Mouse (Mus musculus) right cerebral cortex, adult 2 months (tissue): ENCODE data around the gene Rassf1.
"Not testable (repeated sequence)": the region's sequence is repeated elsewhere in the genome, so short reads cannot be mapped to it uniquely, and the experiment has no call there.

Source experiments
- DNase-seq, 2 experiments: peaks; one replicate each; pipeline ENCODE4 v3.0.0; 2021 to 2022; ENCODE audit warnings: low spot score in 2 of 2

Gene Rassf1

DNA sequence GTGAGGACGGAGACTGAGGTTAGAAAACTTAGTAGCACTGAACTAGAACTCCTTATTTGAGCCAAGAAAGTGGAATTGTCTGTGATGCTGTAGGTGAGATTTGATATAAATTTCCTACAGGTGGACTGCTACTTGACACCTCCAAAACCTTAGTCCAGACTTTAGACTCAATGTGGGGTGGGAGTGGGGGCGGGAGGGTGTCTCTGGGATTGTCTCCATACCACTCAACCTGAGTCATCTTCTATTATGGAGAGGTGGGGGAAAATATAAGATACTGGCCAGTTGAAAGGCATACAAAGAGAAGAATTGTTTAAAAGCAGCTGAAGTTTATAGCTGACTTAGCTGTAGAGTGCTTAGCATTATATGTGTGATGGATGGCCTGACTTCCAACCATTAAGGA lies 4.3 kb downstream of the Rassf1 start:
- no peak for DNase-seq

DNA sequence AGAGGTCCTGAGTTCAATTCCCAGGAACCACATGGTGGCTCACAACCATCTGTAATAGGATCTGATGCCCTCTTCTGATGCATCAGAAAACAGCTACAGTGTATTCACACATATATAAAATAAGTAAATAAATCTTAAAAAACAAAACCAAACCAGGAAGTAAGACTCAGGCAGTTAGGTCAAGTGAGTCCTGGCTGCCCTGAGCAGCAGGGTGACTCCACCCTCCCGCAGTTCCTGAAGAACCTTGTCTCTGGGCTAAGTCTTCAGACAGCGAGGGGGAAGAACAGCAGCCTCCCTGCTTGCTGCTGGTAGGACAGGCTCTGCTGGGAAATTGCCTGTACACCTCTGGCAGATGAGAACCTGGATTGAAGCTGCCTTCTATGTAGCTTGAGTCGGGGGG lies 5.0 kb downstream of the Rassf1 start:
- no peak for DNase-seq

DNA sequence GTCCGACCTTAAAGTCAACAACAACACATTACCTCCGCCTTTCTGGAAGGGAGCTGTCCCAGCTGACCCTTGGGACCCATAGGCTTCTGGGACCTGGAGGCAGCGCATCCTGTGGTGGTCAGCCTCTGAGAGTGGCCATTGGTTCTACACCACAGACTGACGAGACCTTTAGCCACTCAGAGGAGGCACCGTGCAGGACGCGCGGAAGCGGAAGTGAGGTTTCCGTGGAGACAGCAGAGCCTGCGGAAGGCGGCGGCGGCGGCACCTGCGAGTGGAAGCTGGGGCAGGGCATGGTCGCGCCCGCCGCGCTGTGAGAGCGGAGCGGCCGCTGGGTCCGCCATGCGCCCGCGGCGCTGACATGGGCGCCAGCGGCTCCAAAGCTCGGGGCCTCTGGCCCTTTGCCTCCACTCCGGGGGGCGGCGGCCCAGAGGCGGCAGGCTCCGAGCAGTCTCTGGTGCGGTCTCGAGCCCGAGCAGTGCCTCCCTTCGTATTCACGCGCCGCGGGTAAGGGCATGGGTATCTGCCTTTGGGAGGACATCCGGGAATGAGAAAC lies 11.8 kb downstream of the Rassf1 start, which contains the start of gene Tusc2:
TSS of gene Tusc2 (plus strand) at position 227 of the 553 bp plus-strand sequence.
- DNase-seq, result peak; percentile 97

DNA sequence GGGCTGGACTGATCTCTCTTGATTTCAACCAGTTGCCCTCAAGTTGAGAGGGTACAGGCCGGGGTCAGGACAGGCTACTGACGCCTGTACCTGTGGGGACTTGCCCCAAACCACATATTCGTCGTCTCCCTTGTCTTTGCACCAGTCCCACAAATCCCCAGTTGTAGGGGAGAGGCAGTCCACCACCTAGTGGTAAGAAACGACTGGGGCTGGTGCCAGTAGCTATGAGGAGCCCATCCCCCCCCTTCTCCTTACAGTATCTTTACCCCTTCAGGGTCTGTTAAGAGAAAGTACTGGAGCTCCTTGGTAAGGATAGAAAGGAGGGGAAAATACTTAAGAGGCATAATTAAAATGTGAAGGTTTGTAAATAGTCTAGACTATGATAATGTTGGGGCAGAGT lies 14.2 kb downstream of the Rassf1 start:
- DNase-seq, result not testable (repeated sequence)

DNA sequence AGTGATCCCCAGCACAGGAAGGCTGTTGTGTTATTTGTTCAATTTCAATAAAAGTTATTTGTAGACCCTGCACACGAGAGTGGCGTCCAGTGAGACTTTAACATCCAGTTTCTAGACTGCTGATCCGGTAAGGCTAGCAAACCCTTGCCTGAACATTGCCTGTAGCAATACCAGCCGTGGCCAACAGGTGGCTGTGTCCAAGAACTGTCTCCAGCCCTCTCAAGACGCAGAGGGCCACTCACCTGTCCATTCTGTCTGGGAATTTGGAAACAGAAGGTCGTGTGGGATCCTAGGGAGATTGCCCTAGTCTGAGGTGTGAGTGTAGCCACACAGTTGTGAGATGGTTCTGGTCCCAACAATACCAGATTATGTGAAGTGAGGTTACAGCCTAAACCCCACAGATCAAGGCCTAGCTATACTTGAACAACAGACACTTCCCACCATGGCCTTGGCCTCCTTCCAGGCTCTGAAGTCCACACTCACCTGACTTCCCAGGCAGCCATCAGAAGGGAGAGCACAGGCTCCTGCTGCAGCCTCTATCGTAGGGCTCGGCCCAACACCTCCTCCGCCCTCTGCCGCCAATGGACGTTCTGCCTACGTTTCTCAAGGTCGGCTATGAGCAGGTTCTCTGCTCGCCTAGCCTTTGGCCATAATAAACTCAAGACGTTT lies 14.8 kb downstream of the Rassf1 start:
- peak; percentile 78 to 81 for DNase-seq

DNA sequence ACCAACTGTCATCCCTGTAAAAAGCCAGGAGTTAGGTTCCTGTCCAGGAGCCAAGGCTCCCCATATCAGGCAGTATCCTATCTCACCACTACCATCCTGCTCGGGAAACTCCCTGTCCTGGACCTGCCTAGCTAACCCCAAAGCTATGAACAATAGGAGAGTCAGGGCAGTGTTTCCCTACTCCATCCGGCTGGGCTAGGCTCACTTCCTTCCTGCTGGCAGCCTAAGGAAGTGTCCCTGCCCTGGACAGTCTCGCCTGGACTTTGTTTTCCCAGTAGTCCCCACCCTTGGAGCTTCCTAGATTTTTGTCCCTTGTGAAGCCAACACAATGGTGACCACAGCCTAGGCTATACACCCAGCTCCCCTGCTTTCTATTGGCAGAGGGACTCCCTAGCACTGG lies 15.5 kb downstream of the Rassf1 start:
- no peak for DNase-seq

DNA sequence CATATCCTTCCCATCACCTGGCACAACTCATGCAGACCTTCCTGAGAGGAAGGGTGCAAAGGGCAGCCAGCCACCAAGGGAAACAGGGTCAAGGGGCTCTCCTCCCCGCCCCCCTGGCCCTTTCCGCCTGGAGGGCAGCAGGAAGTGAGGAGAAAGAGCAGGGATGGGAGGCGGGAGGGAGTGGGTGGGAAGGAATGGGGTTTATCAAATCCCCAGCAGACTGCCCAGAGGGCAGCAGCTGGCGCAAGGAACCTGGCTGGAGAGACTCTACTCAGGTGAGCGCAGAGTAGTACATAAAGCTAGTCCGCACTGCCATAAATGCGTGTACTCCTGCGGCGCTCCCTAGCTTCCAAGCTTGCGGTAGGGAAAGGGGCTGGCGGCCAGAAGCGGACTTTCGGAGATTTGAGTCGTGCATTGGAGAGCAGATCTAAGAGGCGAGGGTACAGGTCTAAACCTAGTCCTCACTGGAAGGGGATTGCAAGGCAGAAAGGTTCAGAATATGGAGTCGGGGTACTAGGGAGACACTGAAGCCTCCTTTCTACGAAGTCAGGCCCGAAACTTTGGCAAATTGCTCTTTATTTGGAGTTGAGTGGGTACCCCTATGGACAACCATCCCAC lies 16.5 kb downstream of the Rassf1 start, which contains the start of gene Hyal2:
TSS of gene Hyal2 (plus strand) at position 244 of the 618 bp plus-strand sequence.
- no peak for DNase-seq

DNA sequence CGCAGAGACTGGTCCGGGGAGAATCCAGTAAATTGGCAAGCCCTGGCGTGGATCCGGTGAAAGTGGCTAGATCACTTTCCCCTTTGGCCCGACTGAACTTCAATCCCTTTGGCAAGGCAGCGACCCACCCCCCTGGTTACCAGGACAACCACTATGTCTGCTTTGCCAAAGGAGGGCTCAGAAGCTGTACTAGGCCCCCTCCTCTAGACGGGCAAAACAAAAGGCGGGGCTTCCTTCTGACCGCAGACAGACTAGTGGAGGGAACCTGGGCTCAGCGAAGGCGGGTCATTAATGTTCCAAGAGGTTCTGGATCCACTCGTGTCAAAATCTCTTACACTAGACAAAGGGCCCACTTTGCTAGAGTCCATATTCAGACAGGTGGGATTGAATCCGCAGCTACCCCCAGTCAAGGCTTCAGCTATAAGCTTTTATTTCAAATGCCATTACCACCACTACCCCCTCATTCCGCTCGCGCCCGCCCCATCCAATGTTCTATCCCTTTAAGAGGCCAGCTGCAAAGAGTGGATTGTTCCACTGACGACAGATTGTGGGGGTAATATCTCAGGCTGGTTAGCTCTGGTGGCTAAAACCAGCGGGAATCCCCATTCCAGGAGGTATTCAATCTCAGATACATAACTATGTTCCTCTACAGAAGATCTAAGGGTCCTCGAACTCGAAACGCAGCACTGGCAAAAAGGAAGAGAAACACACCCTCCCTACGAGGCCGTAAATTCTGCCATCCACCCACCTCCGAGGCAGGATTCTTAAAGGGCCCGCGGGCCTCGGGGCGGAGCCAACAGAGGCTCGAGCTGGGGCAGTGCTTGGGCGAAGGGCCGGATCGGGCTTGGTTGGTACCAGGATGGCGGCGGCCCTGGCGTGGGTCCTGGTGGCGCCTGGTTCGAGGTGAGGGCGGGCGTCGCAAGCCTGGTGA lies 17.2 kb downstream of the Rassf1 start:
- DNase-seq, result peak; percentile 79 to 83

DNA sequence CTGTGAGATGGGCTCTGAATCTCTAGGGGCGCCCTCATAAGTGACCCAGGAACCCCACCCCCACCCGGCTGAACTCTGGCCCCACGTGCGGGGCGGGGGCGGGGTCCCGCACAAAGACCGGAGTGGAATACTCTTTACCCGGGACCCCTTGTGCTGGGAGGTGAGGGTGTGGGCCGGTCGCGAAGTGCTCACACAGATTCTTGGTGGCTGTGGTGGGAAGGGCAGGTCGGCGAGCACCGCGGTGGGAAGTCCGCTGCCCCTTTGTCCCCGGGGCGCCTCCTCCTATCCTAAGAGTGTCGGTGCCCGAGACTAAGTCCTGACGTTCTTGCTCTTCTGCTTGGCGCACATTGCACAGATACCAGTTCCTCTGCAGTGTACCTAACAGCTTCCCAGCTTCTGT lies 17.9 kb downstream of the Rassf1 start:
- no peak for DNase-seq

DNA sequence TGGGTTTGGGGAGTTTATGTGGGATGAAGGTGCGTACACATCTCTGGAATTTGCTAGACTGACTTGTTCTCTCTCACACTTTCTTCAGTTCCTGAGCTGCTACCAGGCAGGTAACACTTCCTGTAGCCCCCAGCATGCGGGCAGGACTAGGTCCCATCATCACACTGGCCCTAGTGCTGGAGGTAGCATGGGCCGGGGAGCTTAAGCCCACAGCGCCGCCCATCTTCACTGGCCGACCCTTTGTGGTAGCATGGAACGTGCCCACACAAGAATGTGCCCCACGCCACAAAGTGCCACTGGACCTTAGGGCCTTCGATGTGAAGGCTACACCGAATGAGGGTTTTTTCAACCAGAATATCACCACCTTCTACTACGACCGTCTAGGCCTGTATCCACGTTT lies 18.7 kb downstream of the Rassf1 start:
- DNase-seq, result no peak

DNA sequence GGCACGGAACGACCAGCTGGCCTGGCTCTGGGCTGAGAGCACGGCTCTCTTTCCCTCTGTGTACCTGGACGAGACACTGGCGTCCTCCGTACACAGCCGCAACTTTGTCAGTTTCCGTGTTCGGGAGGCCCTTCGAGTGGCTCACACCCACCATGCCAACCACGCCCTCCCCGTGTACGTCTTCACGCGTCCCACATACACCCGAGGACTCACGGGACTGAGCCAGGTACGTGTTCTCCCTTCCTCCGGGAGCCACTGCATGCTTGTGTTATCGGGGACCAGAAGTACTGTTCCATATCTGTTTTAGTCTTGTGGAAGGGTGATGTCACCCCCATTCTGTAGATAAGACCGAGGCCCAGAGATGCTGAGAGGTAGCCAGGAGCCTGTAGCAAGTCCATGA lies 19.5 kb downstream of the Rassf1 start:
- no peak for DNase-seq

DNA sequence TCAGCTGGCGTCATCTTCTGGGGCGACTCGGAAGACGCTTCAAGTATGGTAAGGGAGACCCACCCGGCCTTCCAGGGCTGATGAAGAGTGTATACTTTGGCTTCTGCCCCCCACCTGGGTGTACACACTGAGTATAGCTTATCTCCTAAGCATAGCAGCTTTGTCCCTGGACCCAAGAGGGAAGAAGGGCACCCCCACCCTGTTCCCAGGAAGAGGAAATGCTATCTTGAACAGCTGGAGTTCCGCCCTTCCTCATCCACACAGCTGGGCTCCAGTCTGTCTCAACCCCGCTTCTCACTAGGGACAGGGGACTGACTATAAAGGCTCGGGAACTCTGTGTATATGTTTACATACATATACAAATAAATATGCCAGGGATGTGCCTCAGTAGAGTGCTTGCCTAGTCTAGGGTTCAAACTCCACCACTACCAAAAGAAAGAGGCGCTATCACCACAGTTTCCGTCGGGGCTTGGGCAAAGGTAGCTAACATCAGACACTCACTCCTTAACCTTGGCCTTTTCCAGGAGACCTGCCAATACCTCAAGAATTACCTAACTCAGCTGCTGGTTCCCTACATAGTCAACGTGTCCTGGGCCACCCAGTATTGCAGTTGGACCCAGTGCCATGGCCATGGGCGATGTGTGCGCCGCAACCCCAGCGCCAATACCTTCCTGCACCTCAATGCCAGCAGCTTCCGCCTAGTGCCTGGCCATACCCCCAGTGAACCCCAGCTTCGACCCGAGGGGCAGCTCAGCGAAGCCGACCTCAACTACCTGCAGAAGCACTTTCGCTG lies 20.4 kb downstream of the Rassf1 start:
- no peak for DNase-seq

DNA sequence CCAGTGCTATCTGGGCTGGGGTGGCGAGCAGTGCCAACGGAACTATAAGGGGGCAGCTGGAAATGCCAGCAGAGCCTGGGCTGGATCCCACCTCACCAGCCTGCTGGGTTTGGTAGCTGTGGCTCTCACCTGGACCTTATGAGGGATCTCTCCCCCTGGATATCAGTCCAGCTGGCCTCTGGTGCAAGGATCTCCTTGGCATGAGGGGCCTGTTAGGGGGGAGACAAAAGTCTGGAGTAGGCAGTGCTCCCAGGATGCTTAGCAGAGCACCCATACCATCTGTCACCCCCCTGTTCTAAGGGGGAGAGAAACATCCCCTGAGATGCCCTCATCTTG lies 20.9 kb downstream of the Rassf1 start:
- DNase-seq, result no peak

DNA sequence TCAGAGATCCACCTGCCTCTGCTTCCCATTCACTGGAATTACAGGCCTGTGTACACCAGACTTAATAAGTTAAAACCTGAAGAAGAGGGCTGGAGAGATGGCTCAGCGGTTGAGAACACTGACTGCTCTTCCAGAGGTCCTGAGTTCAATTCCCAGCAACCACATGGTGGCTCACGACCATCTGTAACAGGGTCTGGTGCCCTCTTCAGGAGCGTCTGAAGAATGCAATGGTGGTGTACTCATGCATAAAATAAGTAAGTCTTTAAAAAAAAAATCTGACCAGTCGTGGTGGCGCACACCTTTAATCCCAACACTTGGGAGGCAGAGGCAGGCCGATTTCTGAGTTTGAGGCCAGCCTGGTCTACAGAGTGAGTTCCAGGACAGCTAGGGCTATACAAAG lies 22.4 kb downstream of the Rassf1 start:
- not testable (repeated sequence) for DNase-seq

DNA sequence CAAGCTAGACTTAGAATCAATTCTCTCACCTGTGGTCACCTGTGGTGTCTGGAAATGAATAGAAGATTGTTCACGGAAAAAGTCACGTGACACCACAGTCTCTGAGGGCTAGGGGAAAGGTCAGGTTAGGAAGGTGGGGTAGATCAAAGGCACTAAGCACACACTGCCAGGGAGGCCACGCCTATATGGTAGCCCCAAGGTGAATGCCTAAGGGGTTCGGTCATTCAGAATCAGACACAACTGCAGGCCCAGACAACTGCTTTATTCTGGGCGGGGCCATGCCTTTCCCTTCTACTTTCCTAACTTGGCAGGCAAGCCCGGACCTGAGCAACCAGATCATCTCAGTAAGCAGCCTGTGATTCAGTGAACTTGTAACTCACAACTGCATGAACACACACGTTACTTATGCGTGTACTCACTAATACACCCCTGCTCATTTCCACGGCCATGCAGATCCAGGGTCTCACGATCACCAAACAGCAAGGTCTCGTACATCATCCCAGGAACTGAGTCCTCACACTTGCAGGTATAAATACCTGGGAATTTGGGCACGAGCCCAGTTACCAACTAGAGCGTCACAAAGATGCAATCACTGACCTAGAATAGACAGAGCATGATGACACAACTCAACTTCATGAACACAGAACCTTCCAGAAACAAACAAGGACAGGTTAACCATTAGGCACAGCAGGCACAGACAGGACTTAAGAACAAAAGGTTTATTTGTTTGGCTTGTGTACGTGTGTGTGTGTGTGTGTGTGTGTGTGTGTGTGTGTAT lies 24.4 kb downstream of the Rassf1 start:
- DNase-seq, result no peak

DNA sequence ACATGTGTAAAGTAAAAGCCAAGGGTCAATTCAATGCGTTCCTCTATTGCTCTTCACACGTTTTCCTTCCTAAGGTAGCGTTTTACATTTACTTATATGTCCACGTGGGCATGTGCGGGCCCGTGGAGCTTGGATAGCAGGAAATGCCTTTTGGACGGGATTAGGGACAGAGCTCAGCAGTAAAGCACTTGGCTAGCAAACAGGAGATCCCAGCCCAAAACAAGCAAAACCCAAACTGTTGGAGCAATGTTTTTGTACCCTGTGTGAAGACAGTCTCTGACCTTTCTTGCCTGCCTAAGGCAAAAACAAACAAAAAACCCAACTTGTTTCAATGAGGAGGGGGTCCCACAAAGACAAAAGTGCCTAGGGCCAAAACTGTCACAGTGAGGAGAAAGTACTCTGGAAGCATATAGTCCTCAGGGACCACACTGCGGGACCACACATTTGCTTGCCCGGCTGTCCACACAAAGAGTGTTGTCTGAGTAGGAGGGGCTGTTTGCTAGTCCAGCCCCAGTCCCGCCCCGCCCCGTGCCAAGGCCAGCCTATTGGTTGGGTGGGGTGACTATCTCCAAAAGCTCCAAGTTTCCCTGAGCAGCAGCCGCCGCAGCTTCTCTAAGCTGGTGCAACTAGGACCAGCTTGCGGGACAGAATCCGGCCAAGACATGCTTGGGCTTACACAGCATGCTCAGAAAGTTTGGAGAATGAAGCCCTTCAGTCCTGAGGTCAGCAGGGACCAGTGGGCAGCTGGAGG lies 25.2 kb downstream of the Rassf1 start, which contains the start of gene Hyal1:
TSS of gene Hyal1 (plus strand) at position 571 of the 751 bp plus-strand sequence.
- no peak for DNase-seq

DNA sequence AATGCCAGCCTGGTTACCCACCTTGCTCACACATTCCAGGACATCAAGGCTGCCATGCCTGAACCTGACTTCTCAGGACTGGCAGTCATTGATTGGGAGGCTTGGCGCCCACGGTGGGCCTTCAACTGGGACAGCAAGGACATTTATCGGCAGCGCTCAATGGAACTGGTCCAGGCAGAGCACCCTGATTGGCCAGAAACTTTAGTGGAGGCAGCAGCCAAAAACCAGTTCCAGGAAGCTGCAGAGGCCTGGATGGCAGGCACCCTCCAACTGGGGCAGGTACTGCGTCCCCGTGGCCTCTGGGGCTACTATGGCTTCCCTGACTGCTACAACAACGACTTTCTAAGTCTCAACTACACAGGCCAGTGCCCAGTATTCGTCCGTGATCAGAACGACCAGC lies 26.5 kb downstream of the Rassf1 start:
- no peak for DNase-seq

DNA sequence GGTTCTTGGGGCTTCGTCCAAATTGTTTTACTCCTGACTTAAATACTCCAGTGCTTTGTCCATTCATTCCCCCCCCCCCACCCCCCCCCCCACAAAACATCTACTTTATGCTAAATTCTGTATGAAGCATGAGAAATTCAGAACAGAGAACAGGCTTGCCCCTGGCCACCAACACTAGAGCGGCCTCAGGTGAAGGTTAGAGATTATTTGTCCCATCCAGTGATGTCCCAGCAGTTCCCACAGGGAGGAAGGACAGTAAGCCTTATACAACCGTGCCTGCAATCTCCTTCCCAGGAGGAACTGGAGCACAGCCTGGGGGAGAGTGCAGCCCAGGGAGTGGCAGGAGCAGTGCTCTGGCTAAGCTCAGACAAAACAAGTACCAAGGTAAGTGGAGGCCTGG lies 27.2 kb downstream of the Rassf1 start, which contains the start of gene Naa80:
TSS of gene Naa80 (plus strand) at position 301 of the 400 bp plus-strand sequence.
- DNase-seq, result no peak

DNA sequence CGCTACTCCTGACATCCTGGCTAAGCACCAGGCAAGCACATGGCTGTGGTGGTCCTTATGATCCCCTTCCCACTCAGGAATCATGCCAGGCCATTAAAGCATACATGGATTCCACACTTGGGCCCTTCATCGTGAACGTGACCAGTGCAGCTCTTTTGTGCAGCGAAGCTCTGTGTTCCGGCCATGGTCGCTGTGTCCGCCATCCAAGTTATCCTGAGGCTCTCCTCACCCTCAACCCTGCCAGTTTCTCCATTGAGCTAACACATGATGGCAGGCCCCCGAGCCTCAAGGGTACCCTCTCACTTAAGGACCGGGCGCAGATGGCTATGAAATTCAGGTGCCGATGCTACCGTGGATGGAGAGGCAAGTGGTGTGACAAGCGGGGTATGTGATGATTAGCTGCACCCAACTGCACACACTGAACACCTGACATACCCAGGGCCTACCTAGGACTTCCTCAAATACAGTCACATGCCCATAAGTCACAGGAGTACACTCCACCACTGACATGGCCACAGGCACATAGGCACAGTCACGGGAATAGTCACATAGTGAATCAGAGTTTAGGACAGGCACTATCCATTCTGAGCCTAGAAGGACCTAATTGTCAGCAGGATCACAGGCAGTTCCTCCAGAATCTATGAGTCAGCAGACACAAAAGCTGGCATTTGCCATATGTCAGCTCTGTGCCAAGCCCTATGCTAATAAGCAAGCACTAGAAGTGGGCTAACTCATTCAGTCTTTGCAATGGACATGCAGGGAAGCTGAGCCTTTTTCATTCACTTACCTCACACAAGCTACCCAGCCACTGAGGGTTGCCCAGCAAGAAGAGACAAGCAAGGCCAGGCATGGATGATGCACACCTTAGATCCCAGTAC lies 27.9 kb downstream of the Rassf1 start:
- DNase-seq, result no peak
